Mouse (Mus musculus) testis, postnatal 14 days (tissue): ENCODE results near the gene Gm13871.
"Not testable (repeated sequence)": the region's sequence is repeated elsewhere in the genome, so short reads cannot be mapped to it uniquely, and the experiment has no call there.

Experiments used
- DNase-seq: peaks from one replicate; pipeline ENCODE4 v3.0.0; 2021; ENCODE audit warnings: low spot score

The Gm13871 gene

DNA sequence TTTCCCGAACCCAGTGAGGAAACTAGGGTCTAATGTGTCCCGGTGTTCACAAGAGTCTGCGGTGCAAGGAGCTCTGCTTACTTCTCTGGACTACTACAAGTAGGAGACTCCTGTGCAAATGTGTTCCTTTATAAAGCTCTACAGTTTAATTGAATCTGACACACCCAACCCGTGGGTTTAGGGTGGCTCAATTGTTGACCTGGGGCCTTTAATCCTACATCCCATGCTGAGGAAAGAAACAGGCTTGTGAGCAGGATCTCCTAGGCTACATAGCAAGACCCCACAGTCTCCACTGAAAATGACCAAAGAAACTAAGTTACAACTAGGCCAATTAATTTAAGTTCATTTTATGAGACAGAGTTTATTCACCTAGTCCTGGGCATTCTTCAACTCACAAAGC lies at the start of gene Gm13871:
Gm13871 (minus strand) TSS at position 101 of the 400 bp plus-strand sequence.
- DNase-seq, result not testable (repeated sequence)

GRCm38 (mm10) chr4:73950375-73950896 lies 44.7 kb upstream of the Gm13871 start, which contains the start of gene 2310002L09Rik:
TSS of gene 2310002L09Rik (minus strand) at chr4:73950846.
- no peak for DNase-seq

- DNase-seq, result not testable (repeated sequence)
Measured at GRCm38 (mm10) chr4:73920660-73921059, 14.9 kb upstream of the Gm13871 start, which contains the start of gene Gm11756. TSS of gene Gm11756 (minus strand) at chr4:73920760.

DNA sequence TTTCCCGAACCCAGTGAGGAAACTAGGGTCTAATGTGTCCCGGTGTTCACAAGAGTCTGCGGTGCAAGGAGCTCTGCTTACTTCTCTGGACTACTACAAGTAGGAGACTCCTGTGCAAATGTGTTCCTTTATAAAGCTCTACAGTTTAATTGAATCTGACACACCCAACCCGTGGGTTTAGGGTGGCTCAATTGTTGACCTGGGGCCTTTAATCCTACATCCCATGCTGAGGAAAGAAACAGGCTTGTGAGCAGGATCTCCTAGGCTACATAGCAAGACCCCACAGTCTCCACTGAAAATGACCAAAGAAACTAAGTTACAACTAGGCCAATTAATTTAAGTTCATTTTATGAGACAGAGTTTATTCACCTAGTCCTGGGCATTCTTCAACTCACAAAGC lies 14.7 kb downstream of the Gm13871 start, which contains the start of gene Gm11757:
Gm11757 (minus strand) TSS at position 101 of the 400 bp plus-strand sequence.
- not testable (repeated sequence) for DNase-seq

- not testable (repeated sequence) for DNase-seq
Measured at GRCm38 (mm10) chr4:73876166-73876565, 29.6 kb downstream of the Gm13871 start, which contains the start of gene Gm11758. TSS of gene Gm11758 (minus strand) at chr4:73876266.
